Mouse (Mus musculus) CH12.LX (cell line): ENCODE results near the gene Alg9. TPM values are rescaled to one million over a fixed set of nuclear protein-coding genes. Genes with fewer than 3 reads are reported as not detected.
A peak's percentile ranks its signal among the peaks of the same experiment; 100 is the strongest.

Source experiments
- DNase-seq: peaks from one replicate; pipeline ENCODE4 v3.0.0-alpha.2; 2013; ENCODE audit errors: extremely low read depth
- H3K27ac ChIP-seq: 2 replicates; pipeline ENCODE4 v1.5.1; 2012; ENCODE audit warnings: low read depth, mild to moderate bottlenecking, control low read depth, moderate library complexity; ENCODE audit not compliant: insufficient read depth
- H3K27me3 ChIP-seq: replicated peaks from 2 replicates; pipeline ENCODE3; 2012; ENCODE audit warnings: inconsistent platforms
- H3K36me3 ChIP-seq, 2 experiments: replicated peaks in 1 of 2; 2 replicates each; pipeline versions ENCODE3 to v1.6.1; 2012; ENCODE audit warnings: inconsistent platforms in 1 of 2, low read length in 1 of 2, mild to moderate bottlenecking in 1 of 2, mixed read lengths in 1 of 2, moderate library complexity in 1 of 2; ENCODE audit not compliant: control insufficient read depth in 1 of 2, insufficient read depth in 1 of 2
- H3K4me1 ChIP-seq, 2 experiments: 2 replicates each; pipeline ENCODE4 v1.6.1; 2012; ENCODE audit warnings: inconsistent platforms in 1 of 2, moderate library complexity in 1 of 2; ENCODE audit not compliant: insufficient read depth in 2 of 2, control insufficient read depth in 1 of 2
- H3K4me2 ChIP-seq: 2 replicates; pipeline ENCODE4 v1.6.1; 2012; ENCODE audit warnings: low read depth, mild to moderate bottlenecking, control low read depth; ENCODE audit not compliant: poor library complexity, insufficient read depth, severe bottlenecking
- H3K4me3 ChIP-seq, 3 experiments: fragments of 150-350 bp in 1 of 3; sonication (generic) in 1 of 3; replicated peaks in 1 of 3; 2 replicates each; pipeline versions ENCODE3 to v1.5.1; 2011 to 2012; ENCODE audit warnings: low read depth in 2 of 3, low read length in 2 of 3, mild to moderate bottlenecking in 2 of 3, moderate library complexity in 2 of 3, control low read depth in 1 of 3, improper control_type of control experiment in 1 of 3, inconsistent platforms in 1 of 3, mixed read lengths in 1 of 3; ENCODE audit not compliant: poor library complexity in 1 of 3
- H3K79me2 ChIP-seq: replicated peaks from 2 replicates; pipeline ENCODE4 v1.6.1; 2012; ENCODE audit warnings: mild to moderate bottlenecking, moderate library complexity; ENCODE audit not compliant: control insufficient read depth, poor library complexity, insufficient read depth, severe bottlenecking; ENCODE audit errors: extremely low read depth
- H3K9ac ChIP-seq: 2 replicates; pipeline ENCODE4 v1.6.1; 2012; ENCODE audit warnings: low read depth, mild to moderate bottlenecking, control low read depth, moderate library complexity; ENCODE audit not compliant: insufficient read depth
- H3K9me3 ChIP-seq: replicated peaks from 2 replicates; pipeline ENCODE3; 2012; ENCODE audit warnings: low read length, inconsistent platforms, mixed read lengths
- BHLHE40 ChIP-seq: IDR thresholded peaks from 2 replicates; pipeline ENCODE4 v1.6.1; 2011; ENCODE audit warnings: mild to moderate bottlenecking, low read depth, low read length, improper control_type of control experiment
- CHD1 ChIP-seq: IDR thresholded peaks from 2 replicates; pipeline ENCODE4 v1.6.1; 2012; ENCODE audit warnings: low read depth, low read length, improper control_type of control experiment, inconsistent platforms
- CHD2 ChIP-seq: IDR thresholded peaks from 2 replicates; pipeline ENCODE4 v1.6.1; 2011; ENCODE audit warnings: low read length, improper control_type of control experiment
- CTCF ChIP-seq, 2 experiments: IDR thresholded peaks in 1 of 2; conservative IDR thresholded peaks in 1 of 2; 2 replicates each; pipeline ENCODE4 v1.5.1; 2011 to 2012; ENCODE audit warnings: low read depth in 2 of 2, low read length in 2 of 2, improper control_type of control experiment in 1 of 2, inconsistent platforms in 1 of 2, mild to moderate bottlenecking in 1 of 2, moderate library complexity in 1 of 2
- EP300 ChIP-seq: IDR thresholded peaks from 2 replicates; pipeline ENCODE4 v1.6.1; 2011; ENCODE audit warnings: low read length, improper control_type of control experiment
- HCFC1 ChIP-seq: IDR thresholded peaks from 2 replicates; pipeline ENCODE4 v1.6.1; 2012; ENCODE audit warnings: low read depth, mild to moderate bottlenecking, inconsistent platforms, low read length, improper control_type of control experiment
- IRF4 ChIP-seq: IDR thresholded peaks from 2 replicates; pipeline ENCODE4 v1.6.1; 2014; ENCODE audit warnings: low read depth, mild to moderate bottlenecking, inconsistent platforms, low read length, improper control_type of control experiment
- JUN ChIP-seq: IDR thresholded peaks from 2 replicates; pipeline ENCODE4 v1.6.1; 2011; ENCODE audit warnings: low read depth, mild to moderate bottlenecking, low read length, improper control_type of control experiment, moderate library complexity; ENCODE audit not compliant: insufficient read depth
- KAT2A ChIP-seq: IDR thresholded peaks from 2 replicates; pipeline ENCODE4 v1.6.1; 2012; ENCODE audit warnings: low read length, improper control_type of control experiment, inconsistent platforms; ENCODE audit not compliant: insufficient replicate concordance
- MAFK ChIP-seq: IDR thresholded peaks from 2 replicates; pipeline ENCODE4 v1.6.1; 2011; ENCODE audit warnings: low read length, improper control_type of control experiment; ENCODE audit not compliant: insufficient replicate concordance
- MAX ChIP-seq: IDR thresholded peaks from 2 replicates; pipeline ENCODE4 v1.6.1; 2011; ENCODE audit warnings: low read length, improper control_type of control experiment
- MEF2A ChIP-seq: IDR thresholded peaks from 2 replicates; pipeline ENCODE4 v1.6.1; 2014; ENCODE audit warnings: low read depth, mild to moderate bottlenecking, inconsistent platforms, low read length, improper control_type of control experiment, borderline replicate concordance
- MXI1 ChIP-seq: IDR thresholded peaks from 2 replicates; pipeline ENCODE4 v1.6.1; 2011; ENCODE audit warnings: mild to moderate bottlenecking, low read depth, low read length, improper control_type of control experiment
- PAX5 ChIP-seq: IDR thresholded peaks from 2 replicates; pipeline ENCODE4 v1.6.1; 2012; ENCODE audit warnings: low read length, inconsistent platforms, mixed read lengths
- RAD21 ChIP-seq: IDR thresholded peaks from 2 replicates; pipeline ENCODE4 v1.6.1; 2011; ENCODE audit warnings: low read depth, mild to moderate bottlenecking, low read length, improper control_type of control experiment, moderate library complexity
- SMC3 ChIP-seq: IDR thresholded peaks from 2 replicates; pipeline ENCODE4 v1.6.1; 2011; ENCODE audit warnings: low read depth, low read length, improper control_type of control experiment
- TBP ChIP-seq: conservative IDR thresholded peaks from 2 replicates; pipeline ENCODE4 v1.6.1; 2011; ENCODE audit warnings: low read depth, low read length, improper control_type of control experiment
- USF1 ChIP-seq: IDR thresholded peaks from 2 replicates; pipeline ENCODE4 v1.6.1; 2014; ENCODE audit warnings: low read depth, mild to moderate bottlenecking, inconsistent platforms, low read length, improper control_type of control experiment
- USF2 ChIP-seq: conservative IDR thresholded peaks from 2 replicates; pipeline ENCODE4 v1.6.1; 2011; ENCODE audit warnings: low read depth, low read length, improper control_type of control experiment
- ZKSCAN1 ChIP-seq: IDR thresholded peaks from 2 replicates; pipeline ENCODE4 v1.6.1; 2012; ENCODE audit warnings: low read depth, inconsistent platforms, low read length, improper control_type of control experiment, borderline replicate concordance
- dilution Hi-C: fragments of 300-500 bp; cut with MboI; formaldehyde crosslinking; loops from 2 replicates; pipeline ENCODE4 v1.14.3; 2020; ENCODE audit warnings: low sequenced_read_pairs; ENCODE audit not compliant: extremely low pct_unique_long_range_greater_than_20kb, extremely low pct_ligation_motif_present
- in situ Hi-C: fragments of 300-500 bp; cut with MboI; formaldehyde crosslinking; loops from 3 replicates; pipeline ENCODE4 v1.14.3; 2019; ENCODE audit warnings: low sequenced_read_pairs, low pct_ligation_motif_present, low pct_unique_long_range_greater_than_20kb, mixed read lengths
- polyA plus RNA-seq: library from polyadenylated mRNA; unstranded; fragments of >175 nt; gene quantifications from 2 replicates; pipeline ENCODE4 v1.2.1, GENCODE M21; 2012; ENCODE audit warnings: low read depth; ENCODE audit not compliant: insufficient read length
- total RNA-seq, 2 experiments: library from RNA; depleted of rRNA; stranded (reverse); fragments of 300-350 nt in 1 of 2; fragments of >200 nt in 1 of 2; gene quantifications; 2 replicates each; pipeline ENCODE4 v1.2.3; 2012 to 2014

Alg9 gene
- total and polyA plus RNA-seq, 3 experiments: 25.7 to 40.1 (median 39.6) TPM

DNA sequence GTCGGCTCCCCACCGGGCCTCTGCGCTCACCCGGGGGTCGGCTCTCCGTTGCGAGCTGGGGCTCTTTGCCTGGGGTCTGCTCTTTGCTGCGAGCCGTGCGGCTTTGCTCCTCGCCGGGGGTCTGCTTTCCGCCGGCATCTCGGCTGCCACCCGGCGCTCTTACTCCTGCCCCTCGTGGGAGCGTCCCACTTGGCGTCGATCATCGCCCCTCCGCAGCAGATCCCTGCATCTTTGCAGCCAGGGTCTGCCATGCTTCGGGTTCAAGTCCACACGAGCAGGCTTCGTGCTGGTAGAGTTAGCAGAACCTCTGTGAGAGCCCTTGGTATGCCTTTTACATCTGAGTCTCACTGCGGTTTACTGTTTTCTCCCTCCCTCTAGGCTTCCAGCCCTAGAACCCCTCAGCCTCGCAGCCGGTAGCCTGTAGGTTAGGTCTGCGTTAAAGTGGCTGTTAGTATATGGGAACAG lies 875 bp downstream of the Alg9 start:
- in situ Hi-C loops (no loop called here), dilution Hi-C loops (no loop called here)
- no peak overlapping the region for H3K27ac ChIP-seq
- H3K4me1 ChIP-seq: peaks cover 3 to 13% of the 10 kb centered on the region in 2 experiments; a peak in 3 of 4 replicates
- H3K36me3 ChIP-seq: peaks cover 21 to 50% of the 10 kb centered on the region in 2 experiments
- peaks cover 4% of the 10 kb centered on the region for H3K79me2 ChIP-seq
- H3K4me2 ChIP-seq: peak overlapping the region; percentile 57
- DNase-seq: no peak
- TF ChIP-seq BHLHE40 (0 out of 2 replicates have a peak, but pooled peaks have one; percentile 9), KAT2A (no peak), JUN (no peak), USF2 (no peak)
- peak overlapping the region; percentile 76 to 89 (median 80) for H3K4me3 ChIP-seq
- peak overlapping the region; percentile 95 for H3K9ac ChIP-seq
- no peaks in the 10 kb centered on the region for H3K9me3 ChIP-seq
- H3K27me3 ChIP-seq: no peaks in the 10 kb centered on the region

DNA sequence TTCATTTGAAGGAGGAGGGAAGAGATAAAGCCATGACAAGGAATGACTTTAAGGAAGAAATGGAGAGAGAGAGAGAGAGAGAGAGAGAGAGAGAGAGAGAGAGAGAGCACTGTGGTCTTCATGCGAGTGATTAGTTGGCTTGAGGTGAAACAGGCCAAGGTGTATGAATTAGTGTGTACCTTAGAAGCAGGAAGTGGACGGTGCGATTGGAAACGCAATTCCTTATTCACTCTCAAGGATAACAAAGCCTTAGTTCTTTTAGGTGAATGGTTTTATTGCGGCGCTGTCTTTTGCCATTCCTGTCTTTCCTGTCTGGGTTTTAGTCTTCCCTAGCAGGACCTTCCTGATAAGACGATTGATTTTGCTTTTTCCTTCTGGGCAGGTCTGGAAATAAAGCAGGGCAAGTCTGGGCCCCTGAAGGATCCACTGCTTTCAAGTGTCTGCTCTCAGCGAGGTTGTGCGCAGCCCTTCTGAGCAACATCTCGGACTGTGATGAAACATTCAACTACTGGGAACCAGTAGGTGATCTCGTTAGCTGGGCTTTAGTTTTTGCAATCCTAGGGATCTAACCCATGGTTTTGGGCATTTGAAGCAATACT lies 1.4 kb downstream of the Alg9 start:
- DNase-seq: no peak
- Histone ChIP-seq H3K4me2 (peak overlapping the region; percentile 57; the same call in 1 of the 2 replicates), H3K79me2 (peaks cover 4% of the 10 kb centered on the region), H3K4me1 (peaks cover 3 to 13% of the 10 kb centered on the region in 2 experiments; a peak in 3 of 4 replicates), H3K9ac (peak overlapping the region; percentile 95; the same call in 1 of the 2 replicates), H3K27me3 (no peaks in the 10 kb centered on the region), H3K9me3 (no peaks in the 10 kb centered on the region), H3K4me3 (peak overlapping the region; percentile 76 to 89 (median 80)), H3K27ac (no peak overlapping the region), H3K36me3 (peaks cover 24 to 51% of the 10 kb centered on the region in 2 experiments)
- in situ Hi-C loops: no loop called here
- no peak for TF ChIP-seq MAX
- no peak for TF ChIP-seq KAT2A
- TF ChIP-seq CHD2: no peak
- no peak for TF ChIP-seq RAD21
- TF ChIP-seq HCFC1: no peak
- TF ChIP-seq IRF4: no peak
- no peak for TF ChIP-seq CHD1
- dilution Hi-C loops: no loop called here

DNA sequence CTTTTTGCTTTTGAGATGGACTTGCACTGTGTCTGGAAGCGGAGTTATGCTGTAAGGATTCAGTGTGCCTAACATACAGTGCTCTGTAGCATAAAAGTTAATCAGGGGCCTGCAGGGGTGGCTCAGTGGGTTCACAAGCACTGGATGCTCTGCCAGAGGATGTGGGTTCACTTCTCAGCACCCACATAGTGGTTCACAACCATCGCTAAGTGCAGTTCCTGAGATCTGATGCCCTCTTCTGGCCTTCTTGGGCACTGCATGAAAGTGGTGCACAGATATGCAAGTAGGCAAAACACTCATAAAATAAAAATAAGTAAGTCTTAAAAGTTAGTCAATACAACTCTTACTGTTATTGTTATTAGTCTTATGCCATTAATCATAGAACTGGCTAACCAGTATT lies 7.3 kb downstream of the Alg9 start:
- Histone ChIP-seq H3K27ac (no peak overlapping the region), H3K36me3 (peaks cover 49 to 84% of the 10 kb centered on the region in 2 experiments), H3K4me1 (no peaks in the 10 kb centered on the region), H3K4me2 (no peak overlapping the region), H3K4me3 (no peak overlapping the region), H3K79me2 (no peaks in the 10 kb centered on the region)
- in situ Hi-C loops: no loop called here
- no peak for TF ChIP-seq TBP
- peak; percentile 30 for TF ChIP-seq SMC3
- TF ChIP-seq MAFK: no peak
- TF ChIP-seq CTCF (conservative IDR thresholded peaks at IDR 0.05 in 1 of 2, IDR thresholded peaks at IDR 0.05 in 1 of 2; ENCODE audit: low read depth in 2 of 2, low read length in 2 of 2): peak; percentile 38 to 59; a peak in 3 of 4 replicates
- peak; percentile 16 for TF ChIP-seq RAD21
- TF ChIP-seq MXI1: no peak
- TF ChIP-seq PAX5: no peak
- no peak for TF ChIP-seq EP300
- TF ChIP-seq USF1: no peak
- no peak for TF ChIP-seq ZKSCAN1
- no peak for TF ChIP-seq USF2
- TF ChIP-seq MEF2A: no peak
- TF ChIP-seq IRF4: no peak
- TF ChIP-seq, all 38 proteins: peak for 3
- H3K9ac ChIP-seq: no peak overlapping the region
- no peaks in the 10 kb centered on the region for H3K27me3 ChIP-seq
- DNase-seq: no peak
- dilution Hi-C loops: no loop called here
- H3K9me3 ChIP-seq: peaks cover 2% of the 10 kb centered on the region
